Mouse (Mus musculus) brain, embryonic 18.5 days (tissue): Measurements from ENCODE around the gene Dpm1.

Experiments
- DNase-seq: peaks from one replicate; pipeline ENCODE4 v3.0.0-alpha.2; 2012; ENCODE audit warnings: low read depth, low spot score

The Dpm1 gene

DNA sequence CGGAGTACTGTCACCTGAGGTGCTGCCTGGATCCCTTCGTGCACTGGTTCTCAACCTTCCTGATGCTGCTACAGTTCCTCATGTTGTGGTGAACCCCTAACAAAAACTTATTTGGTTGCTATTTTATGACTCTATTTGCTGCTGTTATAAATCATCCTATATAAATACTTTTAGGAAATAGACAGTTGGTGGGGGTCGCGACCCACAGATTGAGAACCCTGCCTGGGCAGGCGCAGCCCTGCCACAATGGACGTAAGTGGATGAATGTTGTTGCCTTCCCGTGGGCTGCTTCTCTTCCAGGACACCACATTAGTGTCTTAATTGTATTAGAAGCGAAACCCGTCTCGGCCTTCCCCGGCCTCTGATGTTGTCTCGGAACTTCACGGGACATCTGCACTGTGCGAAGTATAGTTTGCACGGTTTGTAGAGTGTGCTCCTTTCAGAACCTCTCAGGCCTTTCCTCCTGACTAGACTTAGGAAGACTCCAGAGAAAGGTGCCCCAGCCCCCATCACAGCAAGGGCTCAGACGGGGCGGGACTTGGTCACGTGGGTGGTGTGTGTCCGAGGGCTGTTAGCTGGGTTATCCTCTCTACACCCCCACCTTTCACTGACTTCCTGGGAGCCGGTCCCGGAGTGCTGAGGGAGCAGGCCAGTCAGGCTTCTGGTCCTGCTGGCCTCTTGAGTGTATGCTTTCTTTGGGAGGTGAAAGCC is 63.5 kb downstream of the Dpm1 start:
- DNase-seq = no peak

DNA sequence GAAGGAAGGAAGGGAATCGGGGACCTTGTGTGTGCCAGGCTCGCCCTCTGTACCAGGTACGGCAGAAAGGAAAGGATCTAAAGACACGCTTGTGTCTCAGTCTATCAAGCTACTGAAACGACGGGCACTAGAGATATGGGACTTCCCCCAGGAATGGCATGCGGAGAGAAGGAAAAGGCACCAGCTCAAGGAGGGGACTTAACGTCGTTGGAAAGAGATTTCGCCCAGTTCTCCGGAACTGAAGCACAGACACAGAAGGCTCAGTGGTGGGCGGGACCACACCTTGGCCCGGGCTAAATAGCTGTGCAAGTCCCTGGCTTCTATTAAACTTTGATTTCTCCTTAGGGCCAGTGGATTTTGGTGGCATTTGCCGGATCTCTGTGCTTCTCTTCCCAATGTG is 68.4 kb downstream of the Dpm1 start:
- no peak for DNase-seq

DNA sequence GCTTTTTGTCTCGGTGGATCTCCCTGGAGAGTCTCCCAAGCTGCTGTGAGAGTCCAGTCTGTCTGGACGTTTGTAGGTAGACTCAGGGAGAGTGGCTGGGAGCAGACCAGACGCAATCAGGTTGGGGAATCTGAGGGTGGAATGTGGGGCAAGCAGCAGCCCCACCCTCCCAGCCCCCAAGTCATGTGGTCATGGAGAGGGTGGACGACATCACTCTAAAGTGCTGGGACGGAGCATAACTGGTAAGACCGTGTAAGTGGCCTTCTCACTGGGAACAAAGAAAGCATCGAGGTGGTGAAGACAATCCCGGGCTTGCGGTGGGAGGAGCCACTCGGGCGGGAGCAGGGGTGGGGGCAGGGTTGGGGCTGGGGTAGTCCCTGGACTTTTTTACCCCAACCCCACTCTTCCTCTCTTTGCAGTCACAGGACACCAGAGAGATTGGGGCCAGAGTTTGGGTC is 68.8 kb downstream of the Dpm1 start:
- no peak for DNase-seq

DNA sequence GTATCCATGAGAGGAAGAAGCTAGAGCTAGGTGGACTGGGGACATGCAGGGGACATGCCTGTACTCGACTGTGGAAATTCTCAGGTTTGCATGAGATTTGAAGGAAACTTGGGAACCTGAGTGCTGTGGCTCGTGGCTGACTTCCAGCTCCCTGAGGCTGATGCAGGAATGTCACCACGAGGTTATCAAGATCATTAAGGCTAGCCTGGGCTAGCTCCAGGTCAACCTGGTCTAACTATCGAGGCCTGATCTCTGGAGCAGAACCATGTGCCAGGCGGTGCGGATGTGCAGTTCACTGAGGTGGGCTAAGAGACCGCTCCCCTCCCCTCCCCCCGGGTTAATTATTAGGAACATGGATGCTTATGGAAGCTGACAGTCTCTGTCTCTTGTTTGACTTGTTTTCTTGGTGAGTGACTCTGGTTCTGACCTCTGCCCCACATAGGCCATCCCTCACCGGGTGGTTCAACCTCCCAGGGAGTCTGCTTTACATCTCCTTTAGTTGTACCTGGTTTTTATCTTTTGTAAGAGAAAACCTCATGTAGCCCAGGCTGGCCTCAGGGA is 69.9 kb downstream of the Dpm1 start:
- no peak for DNase-seq
